Mouse (Mus musculus): ENCODE results near the gene H2-T3. TPM values are rescaled to one million over a fixed set of nuclear protein-coding genes. Genes with fewer than 3 reads are reported as not detected.
"Not testable (repeated sequence)": the region's sequence is repeated elsewhere in the genome, so short reads cannot be mapped to it uniquely, and the experiment has no call there.

Gene H2-T3
- not detected for total RNA-seq (2021)
- long read RNA-seq, experiment 1: 0 reads
- long read RNA-seq, experiment 2: 0 reads

DNA sequence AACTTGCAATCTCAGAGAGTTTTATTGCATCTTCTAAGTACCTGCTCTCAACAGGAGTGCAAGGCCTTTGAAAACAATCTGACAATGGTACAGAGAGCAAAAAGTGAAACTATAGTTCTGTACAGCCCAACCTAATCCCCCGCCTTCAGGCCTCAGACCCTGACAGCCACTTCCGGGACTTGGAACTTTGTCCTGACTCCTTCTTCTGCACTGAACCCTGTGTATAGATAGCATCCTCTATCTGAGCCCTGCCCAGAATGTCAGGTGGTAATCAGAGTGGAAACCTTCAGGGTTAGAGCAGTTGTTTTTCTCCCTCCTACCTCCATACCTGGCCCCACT lies at the start of gene H2-T3:
Gene H2-T3 (minus strand): TSS at position 119 of the 339 bp plus-strand sequence.
- TF ChIP-seq CTCF (IDR thresholded peaks at IDR 0.05): no peak
- Histone ChIP-seq H3K4me3 (no peak within 1 kb of the TSS), H3K27ac (no peak within 1 kb of the TSS)
- intact Hi-C loops (cut with DNase I): loop anchor here (5.0 kb wide), 2 partner anchors 193 to 253 kb away; no protein-coding TSS in a partner anchor
- DNase-seq (ENCODE audit: extremely low spot score in 1 of 2, low spot score in 2 of 2): no peak

DNA sequence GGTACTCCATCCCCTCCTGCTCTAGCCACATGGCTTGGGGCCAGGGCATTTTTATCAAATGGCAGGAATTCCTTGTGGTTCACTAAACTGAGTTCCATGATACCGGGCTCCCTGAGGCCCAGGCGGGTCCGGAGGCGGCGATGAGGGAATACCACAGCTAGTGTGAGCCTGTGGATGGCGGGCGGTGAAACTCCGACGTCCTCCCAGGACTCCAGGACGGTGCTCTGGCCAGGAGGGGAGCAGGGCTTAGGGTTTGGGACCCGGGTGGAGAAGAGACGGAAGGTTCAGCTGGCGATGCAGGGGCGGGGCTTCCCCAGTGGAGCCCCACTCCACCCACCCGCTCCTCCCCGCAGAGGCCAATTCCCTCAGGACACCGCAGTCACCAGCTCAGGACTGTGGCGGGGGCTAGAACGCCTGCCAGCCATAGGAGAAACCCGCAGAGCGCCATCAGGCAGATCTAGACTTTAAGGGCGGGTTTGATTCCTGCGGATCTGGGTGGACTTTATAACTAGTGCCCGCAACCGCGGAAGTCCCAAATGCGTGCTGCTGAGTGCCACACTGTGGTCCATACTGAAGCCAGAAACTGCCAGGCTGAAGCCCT lies 47.3 kb upstream of the H2-T3 start:
- peak overlapping the region; percentile 11; the same call in 1 of the 2 replicates for H3K4me3 ChIP-seq
- intact Hi-C loops (cut with DNase I): no loop called here
- TF ChIP-seq CTCF (IDR thresholded peaks at IDR 0.05): no peak

DNA sequence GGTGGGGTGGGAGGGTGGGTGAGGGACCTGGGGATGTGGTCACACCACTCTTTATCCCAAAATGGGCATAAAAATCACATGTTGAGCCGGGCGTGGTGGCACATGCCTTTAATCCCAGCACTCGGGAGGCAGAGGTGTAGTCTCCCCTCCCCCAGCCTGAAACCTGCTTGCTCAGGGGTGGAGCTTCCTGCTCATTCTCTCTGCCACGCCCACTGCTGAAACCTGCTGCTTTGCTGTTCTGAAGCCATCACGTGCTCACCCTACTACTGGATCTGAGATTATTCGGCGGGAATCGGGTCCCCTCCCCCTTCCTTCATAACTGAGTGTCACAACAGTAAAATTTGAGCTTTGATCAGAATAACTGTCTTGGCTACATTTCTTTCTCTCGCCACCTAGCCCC lies 45.2 kb upstream of the H2-T3 start:
- H3K27ac ChIP-seq; intact Hi-C loops (cut with DNase I); H3K4me3 ChIP-seq; DNase-seq (ENCODE audit: extremely low spot score in 1 of 2, low spot score in 2 of 2): not testable (repeated sequence)

More for the DNA sequence above, 47.3 kb upstream of the H2-T3 start:
- no peak overlapping the region for H3K27ac ChIP-seq
- DNase-seq (ENCODE audit: extremely low spot score in 1 of 2, low spot score in 2 of 2): no peak

DNA sequence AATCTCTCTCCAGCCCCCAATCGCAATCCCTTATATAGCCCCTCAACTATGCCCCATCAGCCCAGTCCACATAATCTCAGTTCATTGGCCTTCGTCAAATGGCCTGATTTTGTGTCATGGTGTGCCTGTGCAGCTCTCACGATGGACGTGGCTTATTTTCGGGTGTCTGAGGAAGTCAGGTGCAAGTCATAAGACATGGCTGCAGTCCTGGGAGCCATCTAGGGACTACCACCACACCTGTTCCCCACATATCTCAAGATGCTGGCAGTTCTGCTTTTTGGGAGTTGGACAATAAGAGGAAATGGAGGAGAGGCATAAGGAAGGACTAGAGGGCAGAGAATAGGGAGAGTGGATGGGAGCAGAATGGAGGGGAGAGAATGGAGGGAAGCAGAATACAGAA lies 43.5 kb upstream of the H2-T3 start:
- no peak for DNase-seq (ENCODE audit: extremely low spot score in 1 of 2, low spot score in 2 of 2)
- TF ChIP-seq CTCF (IDR thresholded peaks at IDR 0.05): no peak
- Histone ChIP-seq H3K27ac (no peak overlapping the region), H3K4me3 (no peak overlapping the region)
- intact Hi-C loops (cut with DNase I): no loop called here

DNA sequence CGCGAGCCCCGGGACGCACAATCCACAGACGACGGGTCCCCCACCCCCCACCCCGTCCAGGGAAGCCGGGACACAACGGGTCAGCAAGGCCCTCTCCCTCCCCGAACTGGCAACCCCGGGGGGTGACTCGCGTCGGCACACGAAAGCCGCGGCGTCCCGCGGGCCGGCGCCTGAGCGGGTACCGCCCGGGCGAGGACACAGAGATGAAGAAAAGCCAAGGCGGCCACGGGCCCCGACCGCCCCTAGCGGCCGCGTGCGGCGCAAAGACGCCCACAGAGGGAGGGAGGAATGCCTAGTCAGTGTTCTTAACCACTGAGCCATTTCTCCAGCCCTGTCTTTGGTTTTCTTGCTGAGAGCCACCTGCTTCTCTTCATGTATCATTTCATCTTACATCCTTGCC lies 41.2 kb upstream of the H2-T3 start:
- intact Hi-C loops (cut with DNase I): no loop called here
- TF ChIP-seq CTCF (IDR thresholded peaks at IDR 0.05): peak; percentile 73
- Histone ChIP-seq H3K4me3 (no peak overlapping the region), H3K27ac (no peak overlapping the region)
- DNase-seq (ENCODE audit: extremely low spot score in 1 of 2, low spot score in 2 of 2): peak; percentile 59 to 75

DNA sequence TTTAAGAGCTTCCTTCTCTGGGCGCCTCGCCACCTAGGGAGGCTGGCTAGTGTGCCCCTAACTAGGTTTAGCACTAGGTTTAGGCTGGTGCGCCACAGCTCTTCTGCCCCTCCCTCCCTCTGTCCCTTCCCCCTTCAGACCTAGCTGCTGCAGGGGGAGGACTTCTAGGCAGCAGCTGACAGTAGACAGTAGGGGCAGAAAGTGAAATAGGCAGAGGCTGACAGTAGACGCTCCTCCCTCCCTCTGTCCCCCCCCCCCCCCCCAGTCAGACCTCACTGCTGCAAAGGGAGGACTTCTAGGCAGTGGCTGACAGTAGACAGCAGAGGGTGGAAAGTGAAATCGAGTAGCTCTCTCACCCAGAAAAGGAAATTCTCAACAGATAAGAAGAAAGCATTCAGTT lies 39.0 kb upstream of the H2-T3 start:
- no peak for TF ChIP-seq CTCF (IDR thresholded peaks at IDR 0.05)
- H3K4me3 ChIP-seq: no peak overlapping the region
- intact Hi-C loops (cut with DNase I): no loop called here

DNA sequence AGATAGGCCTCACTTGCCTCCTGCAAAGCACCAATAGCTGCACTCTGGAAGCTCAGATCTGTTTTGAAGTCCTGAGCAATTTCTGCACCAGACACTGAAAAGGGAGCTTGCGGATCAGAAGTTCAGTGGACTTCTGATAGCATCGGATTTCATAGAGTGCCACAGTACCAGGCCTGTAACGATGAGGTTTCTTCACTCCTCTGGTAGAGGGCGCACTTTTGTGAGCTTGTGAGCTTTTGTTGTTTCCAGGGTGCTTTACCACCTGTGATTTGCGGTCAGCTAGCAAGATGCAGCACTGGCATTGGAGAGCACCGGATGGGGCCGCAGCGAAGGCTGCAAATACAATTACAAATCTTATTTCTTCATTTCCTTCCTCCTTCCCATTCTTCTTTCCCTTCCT lies 36.8 kb upstream of the H2-T3 start:
- peak; percentile 42 for TF ChIP-seq CTCF (IDR thresholded peaks at IDR 0.05)
- H3K27ac ChIP-seq: no peak overlapping the region
- DNase-seq (ENCODE audit: extremely low spot score in 1 of 2, low spot score in 2 of 2): no peak
- H3K4me3 ChIP-seq: no peak overlapping the region
- intact Hi-C loops (cut with DNase I): no loop called here

More for the DNA sequence above, 39.0 kb upstream of the H2-T3 start:
- no peak for DNase-seq (ENCODE audit: extremely low spot score in 1 of 2, low spot score in 2 of 2)
- no peak overlapping the region for H3K27ac ChIP-seq

DNA sequence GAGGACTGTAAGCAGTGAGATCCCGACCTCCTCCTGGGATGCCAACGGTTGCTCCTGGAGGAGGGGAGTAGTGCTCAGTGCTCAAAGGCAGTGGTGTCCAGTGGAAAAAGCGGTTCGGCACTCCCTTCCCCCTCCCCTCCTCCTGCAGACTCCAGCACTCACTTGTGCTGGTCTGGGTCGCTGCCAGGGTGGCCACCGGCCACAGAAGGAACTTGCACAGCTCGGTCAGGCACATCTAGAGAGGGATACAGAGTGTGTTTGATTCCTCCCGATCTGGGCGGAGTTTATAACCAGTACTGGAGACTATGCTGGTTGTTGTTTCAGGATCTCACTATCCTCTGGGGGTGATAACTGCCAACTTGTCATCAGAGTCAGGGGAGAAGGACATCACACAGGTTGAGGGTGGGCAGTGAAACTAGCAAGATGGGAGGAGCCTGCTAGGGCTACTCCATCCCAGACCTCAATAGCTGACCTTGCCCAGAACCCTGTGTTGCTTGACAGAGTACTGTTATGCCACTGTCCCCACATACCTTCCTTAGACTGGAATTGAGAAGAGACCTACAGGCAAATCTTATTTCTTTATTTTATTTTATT lies 35.2 kb upstream of the H2-T3 start:
- DNase-seq (ENCODE audit: extremely low spot score in 1 of 2, low spot score in 2 of 2): no peak
- intact Hi-C loops (cut with DNase I): no loop called here
- Histone ChIP-seq H3K27ac (no peak overlapping the region), H3K4me3 (no peak overlapping the region)
- TF ChIP-seq CTCF (IDR thresholded peaks at IDR 0.05): no peak

DNA sequence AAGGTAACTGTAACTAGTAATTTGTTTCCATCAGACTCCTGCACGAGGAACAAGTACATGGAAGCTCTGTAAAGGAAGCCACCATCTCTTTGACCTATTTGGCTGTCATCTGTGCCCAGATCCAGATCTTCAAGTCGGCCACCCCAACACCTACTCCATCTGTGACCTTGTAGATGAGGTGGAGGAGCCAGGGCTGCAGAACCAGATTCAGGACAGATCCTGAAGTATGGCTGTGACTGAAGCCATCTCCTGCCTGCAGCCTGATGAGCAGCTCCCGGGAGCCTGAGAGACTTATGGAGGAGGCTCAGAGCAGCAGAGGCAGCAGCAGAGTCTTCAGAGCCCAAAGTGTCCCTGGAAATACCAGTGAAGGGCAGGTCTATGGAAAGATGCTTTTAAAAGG lies 34.4 kb upstream of the H2-T3 start:
- TF ChIP-seq CTCF (IDR thresholded peaks at IDR 0.05): no peak
- Histone ChIP-seq H3K4me3 (no peak overlapping the region), H3K27ac (no peak overlapping the region)
- intact Hi-C loops (cut with DNase I): no loop called here
- no peak for DNase-seq (ENCODE audit: extremely low spot score in 1 of 2, low spot score in 2 of 2)

DNA sequence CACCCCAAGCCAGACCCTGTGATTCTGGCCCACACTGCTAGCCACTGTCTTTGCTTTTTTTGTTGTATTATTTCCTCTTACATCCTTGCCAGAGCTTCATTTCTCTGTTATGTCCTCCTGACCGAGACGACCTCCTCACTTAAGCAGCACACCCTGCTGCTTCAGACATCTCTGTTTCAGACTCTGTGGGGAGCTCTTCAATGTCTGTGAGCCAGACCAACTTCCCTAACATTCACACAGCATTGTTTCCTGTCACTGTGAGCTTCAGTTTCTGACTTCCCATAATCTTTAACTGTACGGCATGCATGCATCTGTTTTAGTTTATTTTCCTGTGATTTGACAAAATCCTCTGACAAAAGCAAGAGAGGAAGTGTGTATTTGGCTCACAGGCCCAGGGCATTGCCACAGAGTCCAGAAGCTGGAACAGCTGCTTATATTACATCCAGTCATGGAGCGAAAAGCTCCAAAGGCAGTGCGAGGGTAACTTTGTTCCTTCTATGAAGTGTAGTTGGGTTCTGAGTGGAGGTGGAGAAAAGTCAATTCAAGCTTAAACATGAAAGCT lies 28.6 kb upstream of the H2-T3 start:
- no peak overlapping the region for H3K4me3 ChIP-seq
- DNase-seq (ENCODE audit: extremely low spot score in 1 of 2, low spot score in 2 of 2): no peak
- TF ChIP-seq CTCF (IDR thresholded peaks at IDR 0.05): no peak
- intact Hi-C loops (cut with DNase I): no loop called here
- H3K27ac ChIP-seq: no peak overlapping the region

DNA sequence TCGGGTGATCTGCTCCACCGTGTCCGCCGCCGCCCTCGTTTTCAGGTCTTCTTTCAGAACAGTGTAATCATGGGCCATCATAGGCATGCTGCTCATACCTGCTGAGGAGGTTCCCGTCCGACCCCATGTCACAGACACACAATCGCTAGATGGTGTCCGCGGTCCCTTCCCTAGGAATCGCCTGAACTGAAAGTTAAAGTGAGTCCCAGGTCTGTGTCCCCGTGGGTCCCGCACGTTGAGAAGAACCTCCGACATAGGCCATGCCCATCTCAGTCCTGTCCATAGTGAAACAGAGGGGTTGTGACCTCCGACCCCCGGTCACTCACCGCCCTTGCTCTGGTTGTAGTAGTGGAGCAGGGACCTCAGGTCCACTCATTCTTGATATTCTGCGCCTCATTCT lies 25.5 kb upstream of the H2-T3 start:
- H3K4me3 ChIP-seq: no peak overlapping the region
- intact Hi-C loops (cut with DNase I): no loop called here
- no peak for TF ChIP-seq CTCF (IDR thresholded peaks at IDR 0.05)
- DNase-seq (ENCODE audit: extremely low spot score in 1 of 2, low spot score in 2 of 2): no peak
- no peak overlapping the region for H3K27ac ChIP-seq

DNA sequence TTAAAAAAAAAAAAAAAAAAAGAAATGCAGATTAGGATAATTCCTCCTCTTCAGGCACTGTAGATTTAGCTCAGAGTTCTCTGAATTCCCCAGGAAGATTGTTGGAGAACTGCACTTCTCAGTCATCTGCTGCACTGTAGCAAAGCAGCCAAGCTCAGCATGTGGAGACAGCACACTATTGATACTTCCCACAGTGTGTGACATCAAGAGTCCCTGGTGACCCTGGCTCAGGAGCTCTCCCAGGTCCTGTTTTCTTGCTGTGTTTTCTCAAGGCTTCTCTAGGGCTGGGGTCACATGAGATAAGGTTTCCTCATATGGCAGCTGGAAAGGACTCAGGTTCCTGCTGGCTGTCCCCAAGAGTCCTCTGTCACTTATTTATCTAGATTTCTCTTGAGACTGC lies 16.8 kb upstream of the H2-T3 start:
- DNase-seq (ENCODE audit: extremely low spot score in 1 of 2, low spot score in 2 of 2): no peak
- no peak for TF ChIP-seq CTCF (IDR thresholded peaks at IDR 0.05)
- intact Hi-C loops (cut with DNase I): no loop called here
- H3K27ac ChIP-seq: no peak overlapping the region
- no peak overlapping the region for H3K4me3 ChIP-seq

DNA sequence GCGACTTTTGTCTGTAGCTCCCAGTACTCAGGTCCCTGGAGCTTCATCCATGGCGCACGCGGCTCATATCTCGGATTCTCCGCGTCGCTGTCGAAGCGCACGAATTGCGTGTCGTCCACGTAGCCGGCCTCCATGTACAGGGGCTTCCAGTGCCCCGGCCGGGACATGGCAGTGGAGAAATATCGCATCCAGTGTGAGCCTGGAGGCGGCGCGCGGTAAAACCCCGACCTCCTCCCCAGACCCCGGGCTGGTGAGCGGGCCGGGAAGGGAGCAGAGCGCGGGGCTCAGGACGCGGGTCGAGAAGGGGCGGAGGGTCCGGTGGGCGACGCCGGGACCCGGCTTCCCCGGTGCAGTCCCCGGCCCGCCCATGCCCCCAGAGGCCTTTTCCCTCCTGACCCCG lies 15.8 kb upstream of the H2-T3 start:
- Histone ChIP-seq H3K27ac (no peak overlapping the region), H3K4me3 (peak overlapping the region; percentile 33)
- intact Hi-C loops (cut with DNase I): no loop called here
- no peak for DNase-seq (ENCODE audit: extremely low spot score in 1 of 2, low spot score in 2 of 2)
- TF ChIP-seq CTCF (IDR thresholded peaks at IDR 0.05): no peak

Measured in left cerebral cortex, adult 2 months (tissue).